17 mouse cellular contexts compared by ENCODE assay signal in genomic region chr1:61293106-61293505, GRCm38 (mm10).
"Had no signal": no experiment of that assay in that cellular context is flagged by ENCODE, and none has a peak within 500 bp of the region (broad histone marks: within the 10 kb centered on the region; RNA-seq: fewer than 3 reads in every experiment).

No protein-coding gene starts in this region.

- H3K27ac ChIP-seq: lung, embryonic 15.5 days; macrophage; midbrain, embryonic 12.5 days; midbrain, embryonic 15.5 days; neural tube, embryonic 12.5 days; stomach, embryonic 15.5 days; stomach, postnatal 0 days had no signal

- H3K4me1 ChIP-seq: lung, embryonic 15.5 days; megakaryocyte, embryonic 14.5 days; stomach, embryonic 15.5 days had no signal

- H3K4me2 ChIP-seq: lung, embryonic 15.5 days; midbrain, embryonic 12.5 days; midbrain, embryonic 15.5 days; neural tube, embryonic 12.5 days; stomach, embryonic 15.5 days had no signal

- DNase-seq: liver, postnatal 0 days; lung, adult 2 months; lung, postnatal 14 days; lung, postnatal 36 days; right cerebral cortex, postnatal 14 days; thymus, adult 2 months; thymus, postnatal 25 days; thymus, postnatal 4 days had no signal

- ATAC-seq: liver, postnatal 0 days; lung, postnatal 0 days; midbrain, embryonic 15.5 days had no signal

- H3K9me3 ChIP-seq: lung, embryonic 15.5 days; midbrain, embryonic 12.5 days; midbrain, embryonic 15.5 days; neural tube, embryonic 12.5 days; stomach, embryonic 15.5 days had no signal

- H3K9ac ChIP-seq: liver, postnatal 0 days; lung, embryonic 15.5 days; midbrain, embryonic 12.5 days; midbrain, embryonic 15.5 days; neural tube, embryonic 12.5 days; stomach, embryonic 15.5 days had no signal

- H3K36me3 ChIP-seq: lung, embryonic 15.5 days; midbrain, embryonic 12.5 days; midbrain, embryonic 15.5 days; neural tube, embryonic 12.5 days; stomach, embryonic 15.5 days had no signal

- H3K27me3 ChIP-seq: lung, embryonic 15.5 days; midbrain, embryonic 12.5 days; midbrain, embryonic 15.5 days; stomach, embryonic 15.5 days had no signal

- H3K4me3 ChIP-seq: lung, embryonic 15.5 days; megakaryocyte, embryonic 14.5 days; midbrain, embryonic 12.5 days; midbrain, embryonic 15.5 days; neural tube, embryonic 12.5 days; stomach, embryonic 15.5 days had no signal
